Mouse (Mus musculus) midbrain, embryonic 16.5 days (tissue): ENCODE results near the gene Frs2. TPM values are rescaled to one million over a fixed set of nuclear protein-coding genes. Genes with fewer than 3 reads are reported as not detected.

Experiments
- ATAC-seq: fragments of 200-750 bp; cut with Nextera tagmentation; 2 replicates; pipeline ENCODE4 v1.8.0; 2017; ENCODE audit warnings: moderate TSS enrichment
- H3K27ac ChIP-seq: fragments of 300-500 bp; sonication (generic); 2 replicates; pipeline ENCODE4 v1.5.1; 2014; ENCODE audit warnings: mild to moderate bottlenecking, low read length, mixed read lengths
- H3K27me3 ChIP-seq: fragments of 300-500 bp; sonication (generic); 2 replicates; pipeline ENCODE4 v1.6.1; 2014; ENCODE audit warnings: low read depth, low read length, mixed read lengths; ENCODE audit not compliant: control insufficient read depth, insufficient read depth
- H3K36me3 ChIP-seq: fragments of 300-500 bp; sonication (generic); 2 replicates; pipeline ENCODE4 v1.6.1; 2014; ENCODE audit warnings: mild to moderate bottlenecking, low read length, moderate library complexity, mixed read lengths; ENCODE audit not compliant: control insufficient read depth, insufficient read depth
- H3K4me1 ChIP-seq: fragments of 300-500 bp; sonication (generic); 2 replicates; pipeline ENCODE4 v1.6.1; 2014; ENCODE audit warnings: mild to moderate bottlenecking, low read length, mixed read lengths; ENCODE audit not compliant: control insufficient read depth, insufficient read depth
- H3K4me2 ChIP-seq: fragments of 300-500 bp; sonication (generic); 2 replicates; pipeline ENCODE4 v1.6.1; 2014; ENCODE audit warnings: mild to moderate bottlenecking, low read length, mixed read lengths
- H3K4me3 ChIP-seq: fragments of 300-500 bp; sonication (generic); 2 replicates; pipeline ENCODE4 v1.5.1; 2014; ENCODE audit warnings: low read depth, mild to moderate bottlenecking, low read length, moderate library complexity, mixed read lengths
- H3K9ac ChIP-seq: fragments of 300-500 bp; sonication (generic); 2 replicates; pipeline ENCODE4 v1.6.1; 2014; ENCODE audit warnings: low read depth, low read length, mixed read lengths
- H3K9me3 ChIP-seq: fragments of 300-500 bp; sonication (generic); replicated peaks from 2 replicates; pipeline ENCODE4 v1.6.1; 2014; ENCODE audit warnings: mild to moderate bottlenecking, low read length, mixed read lengths; ENCODE audit not compliant: control insufficient read depth, poor library complexity, severe bottlenecking
- WGBS: fragments of 180-500 bp; shearing (Covaris S2); extraction: QIAGEN DNeasy Blood & Tissue Kit; methylation state at CpG from one replicate; pipeline ENCODE4 v1.1.7; 2014; 5-methylcytosine and 5-hydroxymethylcytosine counted together
- polyA plus RNA-seq: library from polyadenylated mRNA; unstranded; fragments of >200 nt; fragmentation: Nextera tagmentation; extraction: Ambion mirVana; gene quantifications from 2 replicates; pipeline ENCODE4 v1.2.1, GENCODE M21; 2015

Frs2 gene
- polyA plus RNA-seq, 1 experiment from 2014 or later = 20.2 TPM

- Histone ChIP-seq H3K9ac (no peak overlapping the region), H3K4me2 (no peak overlapping the region), H3K27ac (no peak overlapping the region), H3K9me3 (no peaks in the 10 kb centered on the region), H3K4me1 (peaks cover 25% of the 10 kb centered on the region), H3K36me3 (no peaks in the 10 kb centered on the region), H3K4me3 (no peak overlapping the region), H3K27me3 (no peaks in the 10 kb centered on the region)
- WGBS = 20% methylated on average over 10 of the region's 10 CpGs
- ATAC-seq = no peak
These were observed 2.4 kb upstream of the Frs2 start for GRCm38 (mm10) chr10:117150764-117151163.

DNA sequence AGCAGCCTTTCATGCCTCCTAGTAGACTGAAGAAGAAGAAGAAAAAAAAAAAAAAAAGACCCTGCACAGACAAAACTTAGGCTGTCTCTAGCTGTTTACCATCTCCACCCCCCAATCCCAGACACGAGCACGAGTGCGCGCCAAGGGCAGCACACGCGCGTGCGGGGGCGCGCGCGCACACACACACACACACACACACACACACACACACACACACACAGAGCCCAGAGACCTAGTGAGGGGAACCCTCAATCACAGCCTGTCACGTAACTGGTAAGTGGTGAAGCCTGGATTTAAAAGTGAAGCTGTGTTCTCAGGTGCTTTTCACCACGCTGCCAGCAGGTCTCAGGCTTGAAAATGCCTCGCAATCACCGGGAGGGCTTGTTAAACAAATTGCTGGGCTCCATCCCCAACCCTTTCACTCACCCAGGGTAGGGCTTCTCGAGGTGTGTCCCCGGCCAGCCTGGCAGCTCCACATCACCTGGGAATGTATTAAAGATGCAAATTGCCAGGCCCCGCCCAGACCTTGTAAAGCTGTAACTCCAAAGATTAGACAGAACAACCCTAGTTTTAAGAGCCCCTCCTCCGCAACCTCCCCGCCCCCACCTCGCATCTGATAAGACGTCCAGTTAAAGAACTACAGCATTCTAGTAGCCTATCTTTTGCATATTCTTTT lies 1.7 kb upstream of the Frs2 start:
- H3K27ac ChIP-seq = no peak overlapping the region
- H3K36me3 ChIP-seq = no peaks in the 10 kb centered on the region
- peaks cover 25% of the 10 kb centered on the region for H3K4me1 ChIP-seq

DNA sequence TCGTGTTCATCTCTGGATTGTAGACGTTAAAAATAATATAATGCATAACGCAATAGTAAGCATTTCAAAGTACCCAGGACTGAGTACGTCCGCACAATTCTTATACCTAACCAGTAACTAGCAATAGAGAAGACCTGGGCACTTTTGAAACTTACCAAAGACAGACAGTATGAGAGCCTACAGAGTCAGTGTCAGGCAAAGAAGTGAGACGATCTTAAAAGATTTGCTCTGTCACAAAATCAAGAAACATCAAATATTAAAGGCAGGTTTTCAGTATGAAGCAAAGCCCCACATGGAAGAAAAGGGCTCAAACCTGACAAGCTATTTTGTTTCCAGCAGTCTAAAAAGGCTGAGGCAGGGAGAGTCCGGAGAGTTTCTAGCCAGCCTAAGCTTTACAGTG lies 907 bp upstream of the Frs2 start:
- Histone ChIP-seq H3K9me3 (no peaks in the 10 kb centered on the region), H3K27ac (no peak overlapping the region), H3K27me3 (no peaks in the 10 kb centered on the region), H3K4me1 (peaks cover 25% of the 10 kb centered on the region), H3K4me2 (peak overlapping the region; percentile 81), H3K9ac (no peak overlapping the region), H3K36me3 (no peaks in the 10 kb centered on the region), H3K4me3 (peak overlapping the region; percentile 71)
- 12% methylated on average over 7 of the region's 7 CpGs for WGBS
- no peak for ATAC-seq

More for the DNA sequence above, 1.7 kb upstream of the Frs2 start:
- no peaks in the 10 kb centered on the region for H3K9me3 ChIP-seq
- H3K4me3 ChIP-seq = peak overlapping the region; percentile 21
- peak overlapping the region; percentile 8; the same call in 1 of the 2 replicates for H3K9ac ChIP-seq
- H3K4me2 ChIP-seq = peak overlapping the region; percentile 56
- no peak; the same call in 1 of the 2 replicates for ATAC-seq
- WGBS = 2% methylated on average over 23 of the region's 23 CpGs
- no peaks in the 10 kb centered on the region for H3K27me3 ChIP-seq

- WGBS = under 1% methylated on average over 65 of the region's 72 CpGs
- Histone ChIP-seq H3K36me3 (no peaks in the 10 kb centered on the region), H3K9ac (peak overlapping the region; percentile 86), H3K27me3 (no peaks in the 10 kb centered on the region), H3K4me2 (peak overlapping the region; percentile 81), H3K4me1 (peaks cover 25% of the 10 kb centered on the region), H3K4me3 (peak overlapping the region; percentile 71), H3K27ac (peak overlapping the region; percentile 67), H3K9me3 (no peaks in the 10 kb centered on the region)
- peak; percentile 54 for ATAC-seq
These were observed 622 bp downstream of the Frs2 start for GRCm38 (mm10) chr10:117147463-117148360.

DNA sequence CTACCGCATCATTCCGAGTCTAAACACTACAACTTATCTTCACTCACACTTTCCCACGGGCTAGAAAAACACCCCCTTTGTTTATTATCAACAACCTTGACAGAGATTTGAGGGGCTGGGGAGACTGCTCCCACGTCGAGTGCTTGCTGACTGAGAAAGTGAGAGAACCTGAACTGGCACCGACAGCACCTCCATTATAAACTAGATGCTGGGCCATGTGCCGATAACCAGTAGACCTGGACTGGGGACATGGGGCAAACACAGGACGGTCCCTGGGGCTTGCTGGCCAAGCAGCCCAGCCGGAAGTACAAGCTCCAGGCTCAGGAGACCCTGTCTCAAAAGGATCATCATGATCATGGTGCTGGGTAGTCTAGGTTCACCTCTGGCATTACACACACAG lies 1.9 kb downstream of the Frs2 start:
- Histone ChIP-seq H3K9ac (no peak overlapping the region), H3K36me3 (no peaks in the 10 kb centered on the region), H3K27me3 (no peaks in the 10 kb centered on the region), H3K27ac (no peak overlapping the region), H3K4me1 (peaks cover 22% of the 10 kb centered on the region), H3K4me3 (no peak overlapping the region), H3K4me2 (no peak overlapping the region), H3K9me3 (no peaks in the 10 kb centered on the region)
- ATAC-seq = no peak
- WGBS = 73% methylated on average over 9 of the region's 9 CpGs

GRCm38 (mm10) chr10:117145546-117146265 lies 2.6 kb downstream of the Frs2 start:
- Histone ChIP-seq H3K4me2 (no peak overlapping the region), H3K27ac (no peak overlapping the region), H3K36me3 (no peaks in the 10 kb centered on the region), H3K4me1 (peaks cover 22% of the 10 kb centered on the region), H3K4me3 (no peak overlapping the region), H3K9me3 (no peaks in the 10 kb centered on the region), H3K9ac (no peak overlapping the region), H3K27me3 (no peaks in the 10 kb centered on the region)
- ATAC-seq = no peak
- WGBS = 89% methylated on average over 8 of the region's 8 CpGs

DNA sequence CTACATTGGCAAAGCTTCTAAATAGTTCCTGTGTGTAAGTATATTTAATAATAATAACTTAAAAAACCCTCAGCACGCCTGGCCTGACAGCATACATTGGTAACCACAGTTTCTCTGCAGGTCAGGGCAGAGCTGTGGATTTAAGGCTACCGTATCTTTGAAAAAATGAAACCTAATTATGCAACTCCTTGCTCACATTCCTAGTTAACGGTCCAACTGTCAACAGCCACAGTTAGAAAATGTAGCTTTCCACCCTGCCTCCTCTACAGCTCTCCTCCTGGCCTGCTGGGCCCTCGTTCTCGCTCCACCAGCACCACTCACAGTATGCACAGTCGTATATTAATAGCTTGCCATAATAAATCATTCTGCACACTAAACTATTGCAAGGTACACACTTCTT lies 3.7 kb downstream of the Frs2 start:
- no peak for ATAC-seq

GRCm38 (mm10) chr10:117144071-117144470 lies 4.3 kb downstream of the Frs2 start:
- no peak for ATAC-seq
- no peak overlapping the region for H3K9ac ChIP-seq
- no peak overlapping the region for H3K4me2 ChIP-seq
- H3K4me1 ChIP-seq = peaks cover 11% of the 10 kb centered on the region
- no peak overlapping the region for H3K4me3 ChIP-seq
- H3K27me3 ChIP-seq = no peaks in the 10 kb centered on the region
- 91% methylated on average over 4 of the region's 4 CpGs for WGBS
- H3K9me3 ChIP-seq = no peaks in the 10 kb centered on the region
- no peaks in the 10 kb centered on the region for H3K36me3 ChIP-seq
- no peak overlapping the region for H3K27ac ChIP-seq

More for the DNA sequence above, 3.7 kb downstream of the Frs2 start:
- Histone ChIP-seq H3K9ac (no peak overlapping the region), H3K4me2 (no peak overlapping the region), H3K27ac (no peak overlapping the region), H3K4me3 (no peak overlapping the region), H3K4me1 (peaks cover 16% of the 10 kb centered on the region), H3K27me3 (no peaks in the 10 kb centered on the region), H3K36me3 (no peaks in the 10 kb centered on the region), H3K9me3 (no peaks in the 10 kb centered on the region)
- WGBS = 76% methylated on average over 6 of the region's 6 CpGs
